Mouse (Mus musculus): ENCODE results near the gene Ly75. TPM values are rescaled to one million over a fixed set of nuclear protein-coding genes. Genes with fewer than 3 reads are reported as not detected.

Gene Ly75
- polyA plus RNA-seq, 2 experiments from 2014 or later = 13.9 to 15.7 TPM

DNA sequence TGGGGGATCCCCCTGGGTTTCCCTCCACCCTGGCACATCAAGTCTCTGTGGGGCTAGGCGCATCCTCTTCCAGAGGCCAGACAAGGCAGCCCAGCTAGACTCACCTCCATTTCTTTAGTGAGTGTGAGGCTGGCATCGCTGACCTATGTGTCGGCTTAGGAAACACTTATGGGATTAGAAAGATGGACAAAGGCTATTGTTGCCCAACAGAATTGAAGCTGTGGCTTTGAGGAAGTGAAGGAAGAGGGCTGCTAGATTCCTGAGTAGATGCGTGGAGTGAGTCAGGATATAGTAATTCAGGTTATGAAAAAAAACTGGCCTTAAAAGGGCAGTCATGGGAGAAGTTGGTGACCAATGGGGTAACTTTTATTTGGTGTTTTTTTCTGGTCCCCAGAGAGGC is 13.6 kb downstream of the Ly75 start:
- no peak for ATAC-seq

DNA sequence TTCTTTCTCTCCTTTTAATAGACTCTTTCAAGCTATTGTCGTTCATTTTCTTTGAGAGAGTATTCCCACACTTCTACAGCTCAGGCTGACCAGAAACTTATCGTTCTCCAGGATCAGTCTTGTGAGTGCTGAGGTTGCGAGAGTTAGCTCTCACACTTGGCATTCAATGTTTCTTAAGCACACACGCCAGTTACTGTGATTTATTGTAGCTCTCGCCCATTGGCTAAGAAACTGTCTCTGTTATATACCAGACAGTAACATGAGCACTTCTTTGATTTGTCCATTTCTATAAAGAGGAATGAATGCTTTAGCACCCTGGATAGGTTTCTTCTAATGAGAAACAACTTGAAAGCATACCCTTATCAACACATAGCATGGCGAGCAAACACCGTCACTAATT is 15.2 kb downstream of the Ly75 start:
- no peak for ATAC-seq

DNA sequence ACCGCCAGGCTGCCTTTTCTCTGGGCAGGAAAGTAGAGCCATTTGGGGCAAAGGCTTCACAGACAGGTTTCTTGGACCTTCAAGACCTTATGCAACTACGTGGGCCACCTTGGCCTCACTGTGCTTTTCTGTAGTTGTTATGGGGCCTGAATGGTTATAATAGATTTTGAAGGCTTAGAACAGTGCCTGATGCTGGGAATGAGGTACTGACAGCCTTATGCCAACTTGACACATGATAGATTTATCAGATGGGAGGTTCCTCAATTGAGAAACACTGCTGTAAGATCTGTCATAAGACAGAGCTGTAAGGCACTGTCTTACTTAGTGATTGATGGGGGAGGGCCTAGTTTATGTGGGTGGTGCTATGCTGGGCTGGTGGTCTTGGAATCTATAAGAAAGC is 15.9 kb downstream of the Ly75 start:
- ATAC-seq = no peak

DNA sequence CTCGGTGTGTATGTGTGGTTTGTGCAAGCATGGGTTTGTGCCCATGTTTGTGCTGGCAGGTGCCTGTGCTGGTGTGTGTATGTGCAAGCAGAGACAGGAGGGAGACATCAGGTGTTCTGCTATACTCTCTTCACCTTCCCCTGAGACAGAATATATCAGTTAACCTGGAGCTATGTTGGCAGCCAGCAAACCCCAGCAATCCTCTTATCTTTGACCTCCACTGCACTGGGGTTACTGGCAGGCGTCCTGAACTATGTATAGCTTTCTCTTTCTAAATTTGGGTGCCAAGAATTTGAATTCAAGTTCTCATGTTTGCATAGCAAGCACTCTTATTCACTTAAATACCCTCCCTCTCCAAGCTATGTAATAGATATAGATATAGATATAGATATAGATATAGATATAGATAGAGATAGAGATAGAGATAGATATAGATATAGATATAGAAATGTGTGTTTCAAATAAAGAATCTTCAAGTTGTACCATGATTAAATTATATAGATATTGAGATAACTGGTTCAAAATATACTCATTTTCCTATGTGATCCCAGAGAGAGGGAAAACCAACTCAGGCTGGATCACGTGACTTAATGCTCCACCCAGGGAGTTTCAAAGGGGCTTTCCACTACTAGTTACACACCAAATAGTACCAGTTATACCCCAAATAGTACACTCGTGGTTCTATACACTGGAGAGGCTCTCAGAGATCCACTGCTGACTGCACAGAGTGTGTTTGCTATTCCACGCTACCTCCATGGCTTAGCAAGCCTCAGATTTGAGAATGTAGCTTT is 17.1 kb downstream of the Ly75 start:
- no peak for ATAC-seq

DNA sequence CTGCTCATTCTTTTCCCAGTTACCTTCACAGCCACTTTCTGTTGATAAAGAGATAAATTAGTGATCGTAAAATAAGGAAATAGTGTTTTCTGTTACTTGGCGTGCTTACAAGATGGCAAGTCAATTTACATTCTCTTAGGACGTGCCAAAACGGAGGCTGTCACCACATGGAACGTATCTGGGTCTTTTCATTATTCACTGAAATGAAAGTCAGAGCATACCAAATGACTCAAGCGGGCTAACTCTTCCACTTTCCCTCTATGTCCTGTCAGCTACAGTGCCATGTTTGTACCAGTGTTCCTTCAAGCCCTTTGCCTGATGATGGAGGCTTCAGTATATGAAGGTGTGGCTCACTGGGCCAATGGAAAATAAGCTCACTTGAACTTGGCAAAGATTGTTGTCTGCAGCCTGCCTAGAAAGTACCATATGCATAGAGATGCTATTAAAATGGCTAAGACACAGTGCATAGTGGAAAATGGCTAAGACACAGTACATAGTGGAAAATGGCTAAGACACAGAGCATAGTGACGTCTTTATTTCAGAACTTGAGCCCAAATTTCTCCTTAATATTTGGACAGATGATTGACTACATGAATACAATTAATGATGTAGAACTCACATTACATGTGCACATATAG is 17.8 kb downstream of the Ly75 start:
- no peak for ATAC-seq

DNA sequence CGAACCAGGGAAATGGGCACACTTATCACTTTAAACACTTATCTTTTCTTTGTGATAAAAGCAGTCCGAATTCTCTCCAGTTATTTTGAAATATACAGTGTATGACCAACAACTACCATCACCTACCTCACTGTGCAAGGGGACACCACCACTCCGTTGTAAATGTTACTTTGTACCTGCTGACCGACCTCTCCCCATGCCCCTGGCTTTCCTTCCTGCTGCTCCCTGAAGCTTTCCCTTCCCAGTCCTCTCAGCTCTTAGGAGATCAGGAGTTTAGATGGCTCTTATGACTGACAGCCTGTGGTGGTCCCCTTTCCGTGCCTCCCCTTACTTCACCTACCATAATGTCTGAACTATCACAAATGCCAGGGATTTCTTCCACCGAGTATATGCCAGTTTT is 21.0 kb downstream of the Ly75 start:
- ATAC-seq = no peak

DNA sequence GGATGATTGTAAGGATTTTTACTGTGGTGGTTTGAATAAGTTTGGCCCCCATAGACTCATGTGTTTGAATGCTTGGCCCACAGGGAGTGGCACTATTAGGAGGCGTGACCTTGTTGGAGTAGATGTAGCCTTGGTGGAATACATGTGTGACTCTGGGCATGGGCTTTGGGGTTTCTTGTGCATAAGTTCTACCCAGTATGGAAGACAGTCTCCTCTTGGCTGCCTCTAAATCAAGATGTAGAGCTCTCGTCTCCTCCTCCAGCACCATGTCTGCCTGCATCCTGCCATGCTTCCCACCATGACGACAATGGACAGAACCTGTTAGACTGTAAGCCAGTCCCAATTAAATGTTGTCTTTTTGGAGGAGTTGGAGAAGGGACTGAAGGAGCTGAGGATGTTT is 23.3 kb downstream of the Ly75 start:
- no peak for ATAC-seq

DNA sequence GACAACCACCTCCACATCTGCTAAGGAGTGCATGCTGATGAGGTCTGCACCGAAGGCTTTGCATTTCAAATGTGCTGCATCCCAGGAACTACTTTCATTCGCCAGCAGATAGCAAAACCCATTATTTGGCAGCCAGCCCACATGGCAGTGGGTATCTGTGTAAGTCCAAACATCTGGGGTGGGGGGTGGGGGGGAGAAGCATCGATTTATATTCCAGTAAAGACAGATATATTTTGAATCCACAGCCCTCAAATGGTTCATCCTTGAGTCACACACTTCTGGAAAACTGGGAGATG is 27.8 kb downstream of the Ly75 start:
- no peak for ATAC-seq

DNA sequence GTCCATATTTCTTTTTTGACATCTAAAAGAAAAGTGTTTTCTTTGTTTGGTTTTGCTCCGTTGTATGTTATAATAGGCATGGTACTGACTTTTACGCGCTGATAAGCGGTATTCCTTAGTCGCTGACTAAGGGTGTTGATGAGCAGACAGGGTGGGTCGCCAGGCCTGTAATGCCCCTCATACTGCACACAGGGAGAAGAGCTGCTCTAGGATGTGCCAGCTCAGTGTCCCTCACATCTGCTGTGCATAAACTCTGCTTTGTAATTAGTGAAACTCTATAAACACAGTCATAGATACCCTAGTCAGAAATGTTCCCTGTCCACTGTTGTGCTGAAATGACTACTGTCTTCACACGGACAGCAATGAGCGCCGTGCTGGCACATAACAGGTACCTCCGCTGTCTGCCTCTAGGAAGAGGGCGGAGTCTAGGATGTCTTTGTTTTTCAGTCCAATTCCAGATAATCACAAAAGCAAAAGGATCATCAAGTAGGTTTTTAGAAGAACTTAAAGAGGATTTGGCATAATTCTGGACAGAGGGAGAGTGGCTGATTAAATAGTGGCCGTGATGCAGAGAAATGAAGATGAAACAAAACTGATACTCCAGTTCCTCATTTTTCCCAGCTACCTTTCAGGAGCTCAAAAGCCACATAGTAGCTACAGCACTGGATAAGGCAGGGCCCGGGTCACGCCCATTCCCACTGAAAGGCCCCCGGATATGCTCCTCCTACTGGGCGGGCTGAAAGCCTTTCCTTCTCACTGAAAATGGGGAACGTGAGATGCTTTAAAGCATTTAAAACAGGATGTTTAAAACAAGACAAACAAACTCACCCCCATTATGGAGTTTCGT is 28.3 kb downstream of the Ly75 start:
- ATAC-seq = no peak

DNA sequence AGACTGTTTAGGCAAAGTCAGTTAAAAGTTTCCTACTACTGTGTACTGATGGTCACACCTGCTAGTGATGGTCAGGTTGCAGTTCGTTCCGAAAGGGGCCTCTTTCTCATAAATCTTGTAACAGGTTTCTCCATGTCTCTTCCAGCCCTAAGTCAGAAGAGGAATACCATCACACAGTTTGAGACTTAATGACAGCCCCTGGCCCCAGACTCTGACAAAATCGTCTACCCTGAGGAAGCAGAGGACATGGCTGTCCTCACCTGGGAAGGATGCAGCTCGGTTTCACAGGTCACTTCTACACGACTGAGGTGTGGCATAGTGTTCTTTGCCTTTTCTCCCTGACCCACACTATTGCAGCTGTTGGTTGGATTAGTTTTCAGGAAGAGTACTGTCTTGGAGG is 30.8 kb downstream of the Ly75 start:
- no peak for ATAC-seq

DNA sequence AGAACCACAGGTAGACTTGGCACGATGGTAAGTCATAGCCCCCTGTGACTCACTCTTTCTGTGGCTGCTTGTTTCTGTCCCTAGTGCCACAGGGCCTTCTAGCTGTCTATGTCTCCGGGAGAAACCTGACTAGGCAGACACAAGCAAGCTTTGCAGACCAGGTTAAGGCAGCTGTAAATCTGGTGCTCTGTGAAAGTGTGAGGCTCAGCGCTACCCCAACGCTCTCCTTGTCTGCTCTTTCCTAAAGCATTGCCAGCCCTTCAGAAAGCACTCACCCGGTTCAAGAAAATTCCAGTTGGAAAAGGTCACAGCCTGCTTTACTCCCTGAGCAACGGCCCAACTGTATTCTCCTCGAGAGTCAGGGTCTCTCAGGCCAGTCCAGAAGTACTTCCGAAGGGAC is 31.3 kb downstream of the Ly75 start:
- no peak for ATAC-seq

DNA sequence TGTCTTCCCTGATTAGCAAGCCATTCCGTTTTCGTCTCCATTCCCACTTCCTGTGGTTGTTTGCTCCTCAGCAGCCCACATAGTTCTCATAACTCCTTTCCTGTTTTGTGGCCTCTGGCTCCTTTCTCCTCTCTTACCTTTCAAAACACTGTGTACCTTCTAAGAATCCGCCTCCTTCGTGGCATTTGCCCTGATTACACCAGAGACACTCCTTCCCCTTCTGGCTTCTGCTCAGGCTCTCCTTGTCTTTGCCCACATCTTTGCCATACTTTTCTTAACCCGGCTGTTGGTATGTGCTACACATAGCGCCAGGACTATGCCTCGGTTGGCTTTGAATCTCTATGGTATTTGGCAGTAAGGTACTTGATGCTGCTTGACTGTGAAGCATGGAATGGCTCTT is 35.2 kb downstream of the Ly75 start:
- no peak for ATAC-seq

DNA sequence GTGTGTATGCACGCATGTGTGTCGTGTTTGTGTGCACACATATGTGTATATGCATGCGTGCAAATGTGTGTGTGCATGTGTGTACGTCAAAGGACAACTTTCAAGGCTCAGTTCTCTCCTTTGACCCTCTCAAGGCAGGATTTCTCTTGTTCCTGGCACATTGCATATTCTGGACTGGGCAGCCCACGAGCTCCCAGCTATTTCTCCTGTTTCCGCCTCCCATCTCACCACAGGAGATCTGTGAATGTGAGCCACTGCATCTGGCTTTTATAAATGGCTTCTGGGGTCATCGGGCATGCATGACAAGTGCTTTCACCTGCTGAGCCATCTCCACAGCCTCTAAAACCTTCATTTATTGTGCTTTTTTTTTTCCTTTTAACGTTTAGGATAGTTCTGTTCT is 36.6 kb downstream of the Ly75 start:
- ATAC-seq = no peak

DNA sequence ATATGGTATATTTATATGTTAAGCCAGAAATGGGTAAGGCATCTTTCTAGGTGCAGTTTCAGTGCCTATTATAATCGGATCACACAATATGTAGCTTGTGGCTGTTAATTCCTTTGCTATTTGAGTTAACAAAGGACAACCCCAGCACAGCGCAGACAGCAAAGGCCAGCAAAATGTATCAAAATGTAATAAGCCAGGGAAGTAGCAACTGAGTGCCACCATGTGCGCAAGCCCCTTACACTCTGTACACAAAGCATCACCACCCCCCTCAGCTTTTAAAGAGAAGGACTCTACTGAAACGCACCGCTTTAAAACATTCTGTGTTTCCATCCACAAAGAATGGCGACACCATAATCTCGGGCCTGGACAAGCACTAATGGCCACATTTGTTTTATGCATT is 37.4 kb downstream of the Ly75 start:
- ATAC-seq = no peak

DNA sequence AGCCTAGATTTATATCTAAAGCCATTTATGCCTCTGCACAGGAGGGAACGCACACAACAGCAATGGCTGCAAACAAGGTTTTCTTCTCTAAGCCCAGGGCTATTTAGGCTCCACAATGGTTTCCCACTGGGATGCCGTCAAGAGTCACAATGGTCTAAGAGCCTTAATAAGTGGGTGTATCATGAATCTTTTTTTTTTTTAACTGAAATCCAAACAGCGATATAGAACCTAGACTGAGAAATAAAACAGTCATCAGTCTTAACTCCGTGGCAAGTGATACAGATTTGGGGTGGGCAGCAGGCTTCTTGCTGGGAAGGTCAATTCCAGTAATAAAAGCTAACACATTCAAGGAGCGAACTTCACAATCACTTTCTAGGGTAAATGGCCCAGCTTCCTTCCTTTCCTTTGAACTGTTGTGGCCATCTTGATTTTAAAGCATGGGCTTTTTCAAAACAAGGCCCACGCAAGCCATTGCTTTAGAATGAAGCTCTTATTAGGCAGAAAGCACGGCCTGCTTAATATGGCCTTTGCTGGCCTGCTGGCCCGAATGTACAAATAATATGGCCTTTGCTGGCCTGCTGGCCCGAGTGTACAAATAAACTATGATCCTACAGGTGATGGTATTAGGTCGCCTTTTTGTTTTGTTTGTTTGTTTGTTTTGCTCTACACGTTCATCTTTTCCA is 39.4 kb downstream of the Ly75 start:
- ATAC-seq = no peak

DNA sequence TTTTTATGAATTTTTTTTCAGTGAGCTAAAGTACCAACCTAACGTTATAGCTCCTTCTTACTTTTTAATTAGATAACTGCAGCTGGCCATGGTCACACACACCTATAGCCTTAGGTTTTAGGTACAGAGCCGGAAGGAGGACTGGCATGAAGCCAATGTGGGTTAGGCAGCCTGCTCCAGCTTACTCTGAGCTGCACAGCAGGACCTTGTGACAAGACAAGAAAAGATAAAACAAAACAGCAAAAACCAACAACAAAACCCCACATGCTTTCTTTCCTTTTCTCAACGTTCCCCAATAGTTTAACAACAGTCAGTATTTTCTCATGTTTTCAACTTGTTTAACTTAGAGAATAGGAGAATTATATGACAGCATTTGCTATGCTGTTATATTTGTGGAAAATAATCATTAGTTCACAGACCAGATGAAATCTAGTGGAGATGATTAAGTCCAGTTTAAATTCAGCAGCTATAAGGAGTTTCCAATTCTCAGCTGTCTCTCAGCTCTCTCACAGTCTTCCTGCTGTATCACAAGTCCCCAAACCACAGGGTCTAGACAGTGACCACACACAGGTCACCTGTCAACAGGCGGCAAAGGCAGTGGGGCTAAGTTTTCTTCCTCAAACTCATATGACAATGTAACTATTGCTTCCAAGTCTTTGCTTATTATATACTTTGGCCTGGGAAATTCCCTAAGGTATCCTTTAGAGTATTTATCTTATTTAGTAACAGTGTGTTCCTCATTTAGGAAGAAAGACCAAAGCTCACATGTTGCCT is 40.8 kb downstream of the Ly75 start:
- no peak for ATAC-seq

DNA sequence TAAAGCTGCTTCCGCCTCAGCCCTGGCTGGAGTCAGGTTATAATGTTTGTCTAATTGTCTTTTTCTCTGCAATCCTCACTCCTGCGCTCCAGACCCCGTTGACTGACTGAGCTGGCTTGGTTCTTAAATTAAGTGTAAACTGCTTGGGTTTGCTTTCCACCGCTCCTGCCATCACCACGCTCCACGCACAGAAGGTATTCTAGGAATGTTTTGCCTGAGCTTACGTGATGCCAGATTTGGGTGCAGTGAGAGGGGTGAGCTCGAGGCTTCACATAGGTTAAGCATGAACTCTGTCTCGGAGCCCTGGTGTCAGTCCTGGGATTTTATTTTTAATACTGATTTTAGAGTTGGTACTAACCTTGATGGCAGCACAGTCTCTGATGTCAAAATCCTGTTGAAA is 45.2 kb downstream of the Ly75 start:
- ATAC-seq = no peak

DNA sequence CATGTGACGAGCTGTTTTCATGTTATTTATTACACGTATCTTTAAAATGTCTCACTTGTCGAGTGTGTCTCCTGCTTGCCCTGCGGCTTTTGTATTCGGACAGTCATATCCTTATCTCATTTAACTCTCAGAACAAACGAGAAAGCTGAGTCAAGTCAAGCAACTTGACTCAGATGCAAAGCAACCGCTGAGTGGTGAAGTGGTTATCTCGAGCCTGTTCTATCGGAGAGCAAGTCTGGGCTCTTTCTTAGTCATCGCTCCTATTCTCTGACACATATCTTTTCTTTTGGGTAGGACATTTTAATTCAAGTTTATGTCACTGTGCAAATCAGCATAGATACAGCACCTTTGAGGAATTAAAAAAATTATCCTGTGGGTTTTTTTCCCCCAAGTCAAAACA is 54.5 kb downstream of the Ly75 start:
- no peak for ATAC-seq

DNA sequence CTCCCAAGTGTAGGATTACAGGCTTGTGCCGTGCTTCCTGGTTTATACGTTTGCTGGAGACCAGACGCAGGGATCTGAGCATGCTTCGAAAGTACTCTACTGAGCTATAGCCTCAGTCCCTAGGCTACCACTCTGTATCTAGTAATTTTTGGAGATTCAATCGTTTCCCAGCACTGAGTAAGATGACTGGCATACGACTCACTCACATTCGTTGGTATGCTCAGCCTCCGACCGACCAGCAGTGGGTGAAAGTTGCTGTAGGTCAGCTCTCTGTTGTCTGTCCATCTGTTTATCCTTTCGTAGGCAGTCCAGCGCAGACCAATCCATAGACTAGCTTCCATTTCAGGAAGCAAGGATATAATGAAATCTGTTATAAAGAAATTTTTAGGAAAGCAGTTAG is 55.5 kb downstream of the Ly75 start:
- ATAC-seq = no peak

DNA sequence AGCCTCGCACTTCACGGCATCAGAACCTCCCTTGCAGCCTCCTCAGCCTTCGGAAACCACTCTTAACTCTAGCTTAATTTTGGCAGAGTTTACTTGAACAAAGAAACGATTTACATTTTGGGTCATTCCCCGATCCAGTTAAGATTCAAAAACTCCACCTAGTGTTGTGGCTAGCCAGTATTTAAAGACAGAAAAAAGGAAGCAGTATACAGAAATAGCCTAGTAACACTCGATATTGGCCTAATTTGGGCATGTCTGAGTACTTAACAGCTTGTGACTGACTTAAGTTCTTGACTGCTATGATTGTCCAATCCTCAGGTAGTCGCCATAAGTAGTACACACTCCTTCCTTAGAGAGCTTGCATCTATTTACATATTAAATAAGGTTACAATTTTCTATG is 56.2 kb downstream of the Ly75 start:
- ATAC-seq = no peak

DNA sequence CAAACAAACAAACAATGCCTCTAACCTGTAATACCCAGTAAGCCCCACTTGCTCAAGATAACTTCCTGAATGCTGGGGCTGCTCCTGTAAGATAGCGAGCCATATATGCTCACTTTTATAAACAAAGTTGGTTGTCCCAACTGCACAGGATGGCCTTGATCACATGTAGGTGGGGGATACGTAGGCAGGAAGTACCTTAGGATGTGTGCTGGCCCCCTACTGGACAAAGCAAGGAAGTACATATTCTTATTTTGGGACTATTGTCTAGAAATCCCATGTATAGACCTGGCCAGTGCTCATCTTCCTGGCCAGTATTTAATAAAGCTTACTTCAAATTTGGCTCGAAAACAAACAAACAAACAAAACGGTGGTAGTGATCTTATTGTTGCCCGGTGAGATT is 59.7 kb downstream of the Ly75 start:
- peak; percentile 90 for ATAC-seq

DNA sequence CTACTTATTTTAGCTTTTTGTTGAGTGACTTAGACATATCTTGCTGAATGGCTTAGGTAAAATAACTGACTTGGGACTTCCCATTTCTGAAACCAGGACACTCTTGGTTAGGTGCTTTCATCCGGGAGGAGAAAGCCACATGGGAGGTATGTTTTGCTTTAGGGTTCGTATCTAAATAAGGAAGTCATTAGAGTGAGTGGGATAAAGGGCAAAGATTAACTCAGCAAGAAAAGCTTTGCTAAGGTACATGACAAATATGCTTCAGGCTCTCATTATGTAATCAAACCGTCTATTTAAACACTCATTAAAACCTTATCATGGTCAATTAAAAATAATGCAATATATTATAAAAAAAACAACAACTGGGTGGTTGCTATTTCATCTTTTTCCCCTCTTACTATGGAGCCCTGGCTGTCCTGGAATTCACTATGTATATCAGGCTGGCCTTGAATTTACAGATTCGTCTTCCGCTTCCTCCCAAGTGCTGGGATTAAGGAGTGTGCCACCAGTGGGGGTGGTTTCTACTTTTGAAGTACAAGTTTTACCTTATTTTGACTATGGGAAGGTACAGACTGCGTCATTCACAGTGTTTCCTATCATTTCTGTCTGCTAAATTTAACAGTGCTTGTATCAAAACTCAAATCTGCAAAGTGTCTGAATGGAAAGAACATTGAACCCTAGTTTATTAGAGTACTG is 60.9 kb downstream of the Ly75 start:
- no peak for ATAC-seq

Measured in activated CD4-positive, CD25-positive, alpha-beta regulatory T cell, adult 4 months (primary cell).